Mouse (Mus musculus): ENCODE measurements around the gene Tie1. TPM values are rescaled to one million over a fixed set of nuclear protein-coding genes. Genes with fewer than 3 reads are reported as not detected.

Tie1 gene
- total and polyA plus RNA-seq, 3 experiments, result not detected

GRCm38 (mm10) chr4:118428531-118429214 is 61.2 kb downstream of the Tie1 start:
- TF ChIP-seq RCOR1 (conservative IDR thresholded peaks at IDR 0.05; ENCODE audit: low read depth, low read length), result no peak
- TF ChIP-seq MXI1 (IDR thresholded peaks at IDR 0.05; ENCODE audit: low read depth, low read length), result peak; percentile 83
- TF ChIP-seq UBTF (IDR thresholded peaks at IDR 0.05; ENCODE audit: low read depth, low read length), result no peak
- TF ChIP-seq SIN3A (IDR thresholded peaks at IDR 0.05; ENCODE audit: low read length), result peak; percentile 64
- peak; percentile 77 for TF ChIP-seq MAX (IDR thresholded peaks at IDR 0.05; ENCODE audit: low read length)
- peak; percentile 89 for TF ChIP-seq BHLHE40 (IDR thresholded peaks at IDR 0.05; ENCODE audit: low read depth, low read length)
- no peak for TF ChIP-seq EP300 (IDR thresholded peaks at IDR 0.05; ENCODE audit: low read length)
- peak; percentile 87 for TF ChIP-seq MYC (IDR thresholded peaks at IDR 0.05; ENCODE audit: low read depth, low read length)
- Histone ChIP-seq H3K27ac (ENCODE audit: insufficient read depth, low read depth) (peak overlapping the region; percentile 55), H3K9me3 (replicated peaks; ENCODE audit: low read length) (no peaks in the 10 kb centered on the region), H3K4me2 (ENCODE audit: insufficient read depth, low read depth, poor library complexity, severe bottlenecking) (peak overlapping the region; percentile 91), H3K9ac (ENCODE audit: insufficient read depth, low read depth) (peak overlapping the region; percentile 70), H3K79me2 (replicated peaks; ENCODE audit: control insufficient read depth, extremely low read depth, insufficient read depth, poor library complexity, severe bottlenecking) (peaks cover 24% of the 10 kb centered on the region), H3K27me3 (replicated peaks) (no peaks in the 10 kb centered on the region), H3K36me3 (replicated peaks in 1 of 2; ENCODE audit: control insufficient read depth in 1 of 2, insufficient read depth in 1 of 2, low read length in 1 of 2) (peaks cover 35 to 44% of the 10 kb centered on the region in 2 experiments), H3K4me1 (ENCODE audit: control insufficient read depth in 1 of 2, insufficient read depth in 2 of 2) (peaks cover 13 to 44% of the 10 kb centered on the region in 2 experiments), H3K4me3 (replicated peaks in 1 of 3; ENCODE audit: low read depth in 2 of 3, low read length in 2 of 3, poor library complexity in 1 of 3) (peak overlapping the region; percentile 71 to 92 (median 91))
- peak; percentile 34 for DNase-seq (ENCODE audit: extremely low read depth)
- in situ Hi-C loops (cut with MboI; ENCODE audit: low pct_ligation_motif_present, low pct_unique_long_range_greater_than_20kb, low sequenced_read_pairs) (no loop called here), dilution Hi-C loops (cut with MboI; ENCODE audit: extremely low pct_ligation_motif_present, extremely low pct_unique_long_range_greater_than_20kb, low sequenced_read_pairs) (no loop called here)

DNA sequence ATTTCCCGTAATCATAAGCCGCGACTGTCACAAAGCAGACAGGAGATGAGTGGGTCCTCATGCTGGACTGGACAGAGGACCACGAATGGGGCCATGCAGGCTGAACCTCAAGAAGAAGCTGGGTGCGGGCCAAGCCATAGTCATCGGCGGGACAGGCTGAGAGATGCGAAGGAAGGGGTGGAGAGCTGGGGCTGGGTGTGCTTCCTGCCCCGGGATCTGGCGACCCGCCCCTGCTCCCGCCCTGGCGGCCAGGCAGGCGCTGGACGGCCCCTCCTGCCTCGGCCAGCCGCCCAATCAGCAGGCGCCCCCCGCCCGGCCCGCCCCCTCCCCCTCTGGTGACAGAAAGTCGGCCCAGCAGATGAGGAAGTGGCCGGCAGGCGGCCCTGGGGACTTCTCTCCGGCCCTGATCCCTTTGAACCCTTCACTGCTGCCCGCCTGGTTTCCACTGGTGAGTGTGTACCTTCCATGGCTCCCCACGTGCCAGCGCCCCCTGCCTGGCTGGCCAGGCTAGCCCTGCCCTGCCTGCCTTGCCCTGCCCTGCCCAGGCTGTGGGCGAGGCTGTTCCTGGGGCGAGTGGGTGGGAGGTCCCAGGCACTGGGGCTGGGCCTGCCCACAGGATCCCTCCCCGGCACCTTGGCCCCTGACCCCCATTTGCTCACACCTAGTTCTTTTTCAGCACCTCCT is 62.0 kb downstream of the Tie1 start, which contains the start of gene Elovl1:
Elovl1 (plus strand) TSS at position 326 of the 684 bp plus-strand sequence.
- DNase-seq (ENCODE audit: extremely low read depth), result peak; percentile 85
- peak within 1 kb of the TSS; percentile 91 for H3K4me2 ChIP-seq (ENCODE audit: insufficient read depth, low read depth, poor library complexity, severe bottlenecking)
- peaks cover 24% of the 10 kb centered on the region for H3K79me2 ChIP-seq (replicated peaks; ENCODE audit: control insufficient read depth, extremely low read depth, insufficient read depth, poor library complexity, severe bottlenecking)
- H3K27me3 ChIP-seq (replicated peaks), result no peaks in the 10 kb centered on the region
- peak within 1 kb of the TSS; percentile 55 for H3K27ac ChIP-seq (ENCODE audit: insufficient read depth, low read depth)
- peak within 1 kb of the TSS; percentile 75 to 92 (median 91) for H3K4me3 ChIP-seq (replicated peaks in 1 of 3; ENCODE audit: low read depth in 2 of 3, low read length in 2 of 3, poor library complexity in 1 of 3)
- no peaks in the 10 kb centered on the region for H3K9me3 ChIP-seq (replicated peaks; ENCODE audit: low read length)
- in situ Hi-C loops (cut with MboI; ENCODE audit: low pct_ligation_motif_present, low pct_unique_long_range_greater_than_20kb, low sequenced_read_pairs) (no loop called here), dilution Hi-C loops (cut with MboI; ENCODE audit: extremely low pct_ligation_motif_present, extremely low pct_unique_long_range_greater_than_20kb, low sequenced_read_pairs) (no loop called here)
- H3K4me1 ChIP-seq (ENCODE audit: control insufficient read depth in 1 of 2, insufficient read depth in 2 of 2), result peaks cover 13 to 37% of the 10 kb centered on the region in 2 experiments
- peaks cover 28 to 37% of the 10 kb centered on the region in 2 experiments for H3K36me3 ChIP-seq (replicated peaks in 1 of 2; ENCODE audit: control insufficient read depth in 1 of 2, insufficient read depth in 1 of 2, low read length in 1 of 2)
- H3K9ac ChIP-seq (ENCODE audit: insufficient read depth, low read depth), result peak within 1 kb of the TSS; percentile 77
- TF ChIP-seq CTCF (conservative IDR thresholded peaks at IDR 0.05 in 1 of 2, IDR thresholded peaks at IDR 0.05 in 1 of 2; ENCODE audit: low read depth in 2 of 2, low read length in 2 of 2), result no peak; a peak in 1 of 4 replicates
- peak; percentile 32; the same call in 1 of the 2 replicates for TF ChIP-seq HCFC1 (IDR thresholded peaks at IDR 0.05; ENCODE audit: low read depth, low read length)
- TF ChIP-seq ETS1 (conservative IDR thresholded peaks at IDR 0.05; ENCODE audit: low read depth, low read length), result no peak
- TF ChIP-seq RAD21 (IDR thresholded peaks at IDR 0.05; ENCODE audit: low read depth, low read length), result no peak
- 0 out of 2 replicates have a peak, but pooled peaks have one; percentile 8 for TF ChIP-seq MAX (IDR thresholded peaks at IDR 0.05; ENCODE audit: low read length)
- TF ChIP-seq SMC3 (IDR thresholded peaks at IDR 0.05; ENCODE audit: low read depth, low read length), result no peak
- TF ChIP-seq ZMIZ1 (IDR thresholded peaks at IDR 0.05; ENCODE audit: low read depth, low read length), result 0 out of 2 replicates have a peak, but pooled peaks have one; percentile 6
- peak; percentile 23; the same call in 1 of the 2 replicates for TF ChIP-seq MXI1 (IDR thresholded peaks at IDR 0.05; ENCODE audit: low read depth, low read length)
- no peak for TF ChIP-seq JUND (conservative IDR thresholded peaks at IDR 0.05; ENCODE audit: low read depth, low read length)
- TF ChIP-seq MAZ (IDR thresholded peaks at IDR 0.05; ENCODE audit: low read depth, low read length), result peak; percentile 74; the same call in 1 of the 2 replicates
- TF ChIP-seq JUN (IDR thresholded peaks at IDR 0.05; ENCODE audit: insufficient read depth, low read depth, low read length), result no peak
- peak; percentile 72 for TF ChIP-seq NELFE (IDR thresholded peaks at IDR 0.05; ENCODE audit: low read depth, low read length)
- no peak for TF ChIP-seq MYC (IDR thresholded peaks at IDR 0.05; ENCODE audit: low read depth, low read length)
- peak; percentile 81 for TF ChIP-seq POLR2A (IDR thresholded peaks at IDR 0.05; ENCODE audit: low read depth, low read length)
- TF ChIP-seq UBTF (IDR thresholded peaks at IDR 0.05; ENCODE audit: low read depth, low read length), result 0 out of 2 replicates have a peak, but pooled peaks have one; percentile 33
- no peak for TF ChIP-seq ZC3H11A (IDR thresholded peaks at IDR 0.05; ENCODE audit: low read depth, low read length)
- peak; percentile 38 for TF ChIP-seq NRF1 (IDR thresholded peaks at IDR 0.05; ENCODE audit: low read depth, low read length)
- TF ChIP-seq GABPA (IDR thresholded peaks at IDR 0.05; ENCODE audit: insufficient replicate concordance, low read depth, low read length), result no peak
- no peak for TF ChIP-seq POLR2AphosphoS2 (IDR thresholded peaks at IDR 0.05; ENCODE audit: low read depth, low read length)
- 0 out of 2 replicates have a peak, but pooled peaks have one; percentile 29 for TF ChIP-seq TBP (conservative IDR thresholded peaks at IDR 0.05; ENCODE audit: low read depth, low read length)
- TF ChIP-seq ZKSCAN1 (IDR thresholded peaks at IDR 0.05; ENCODE audit: borderline replicate concordance, low read depth, low read length), result no peak
- TF ChIP-seq CHD2 (IDR thresholded peaks at IDR 0.05; ENCODE audit: low read length), result no peak
- no peak for TF ChIP-seq USF2 (conservative IDR thresholded peaks at IDR 0.05; ENCODE audit: low read depth, low read length)
- TF ChIP-seq PAX5 (IDR thresholded peaks at IDR 0.05; ENCODE audit: low read length), result no peak
- peak; percentile 87 for TF ChIP-seq ELF1 (IDR thresholded peaks at IDR 0.05; ENCODE audit: low read depth, low read length)
- TF ChIP-seq KAT2A (IDR thresholded peaks at IDR 0.05; ENCODE audit: insufficient replicate concordance, low read length), result no peak
